Mouse (Mus musculus) liver, embryonic 15.5 days (tissue): Measurements from ENCODE around the gene Trim65. TPM values are rescaled to one million over a fixed set of nuclear protein-coding genes. Genes with fewer than 3 reads are reported as not detected.
A peak's percentile ranks its signal among the peaks of the same experiment; 100 is the strongest.

Experiments used
- ATAC-seq: fragments of 200-750 bp; cut with Nextera tagmentation; 2 replicates; pipeline ENCODE4 v1.8.0; 2017; ENCODE audit warnings: moderate number of reproducible peaks, mild to moderate bottlenecking, moderate library complexity; ENCODE audit not compliant: insufficient read depth
- H3K27ac ChIP-seq: fragments of 300-500 bp; sonication (generic); replicated peaks from 2 replicates; pipeline ENCODE4 v1.5.1; 2015; ENCODE audit warnings: mild to moderate bottlenecking, inconsistent platforms
- H3K27me3 ChIP-seq: fragments of 300-500 bp; sonication (generic); 2 replicates; pipeline ENCODE4 v1.6.1; 2015; ENCODE audit warnings: mild to moderate bottlenecking, inconsistent platforms
- H3K36me3 ChIP-seq: fragments of 300-500 bp; sonication (generic); replicated peaks from 2 replicates; pipeline ENCODE4 v1.6.1; 2015; ENCODE audit warnings: moderate library complexity, mild to moderate bottlenecking, inconsistent platforms
- H3K4me1 ChIP-seq: fragments of 300-500 bp; sonication (generic); replicated peaks from 2 replicates; pipeline ENCODE4 v1.6.1; 2015; ENCODE audit warnings: inconsistent platforms
- H3K4me2 ChIP-seq: fragments of 300-500 bp; sonication (generic); 2 replicates; pipeline ENCODE4 v1.6.1; 2015; ENCODE audit warnings: moderate library complexity, mild to moderate bottlenecking, inconsistent platforms
- H3K4me3 ChIP-seq: fragments of 300-500 bp; sonication (generic); replicated peaks from 2 replicates; pipeline ENCODE4 v1.5.1; 2015; ENCODE audit warnings: mild to moderate bottlenecking, inconsistent platforms
- H3K9ac ChIP-seq: fragments of 300-500 bp; sonication (generic); 2 replicates; pipeline ENCODE4 v1.6.1; 2015; ENCODE audit warnings: moderate library complexity, mild to moderate bottlenecking, inconsistent platforms
- H3K9me3 ChIP-seq: fragments of 300-500 bp; sonication (generic); replicated peaks from 2 replicates; pipeline ENCODE4 v1.6.1; 2016; ENCODE audit warnings: inconsistent platforms
- WGBS: fragments of 180-500 bp; shearing (Covaris S2); methylation state at CpG from one replicate; pipeline ENCODE4 v1.1.7; 2015; ENCODE audit warnings: mixed read lengths; ENCODE audit not compliant: insufficient replicate concordance; 5-methylcytosine and 5-hydroxymethylcytosine counted together
- polyA plus RNA-seq: library from polyadenylated mRNA; unstranded; fragments of >200 nt; fragmentation: Nextera tagmentation; extraction: Ambion mirVana; gene quantifications from 2 replicates; pipeline ENCODE4 v1.2.1, GENCODE M21; 2015

The Trim65 gene
- polyA plus RNA-seq, 1 experiment from 2014 or later: 1.2 TPM

- no peaks in the 10 kb centered on the region for H3K9me3 ChIP-seq
- H3K36me3 ChIP-seq: peaks cover 5% of the 10 kb centered on the region; the same call in 1 of the 2 replicates
- no peak for ATAC-seq
- H3K4me1 ChIP-seq: peaks cover 10% of the 10 kb centered on the region
- no peaks in the 10 kb centered on the region for H3K27me3 ChIP-seq
- H3K4me2 ChIP-seq: no peak overlapping the region
- H3K27ac ChIP-seq: no peak overlapping the region
- H3K9ac ChIP-seq: no peak overlapping the region
- H3K4me3 ChIP-seq: no peak overlapping the region
- 78% methylated on average over 10 of the region's 10 CpGs for whole genome bisulfite sequencing
These were observed 31.2 kb upstream of the Trim65 start for GRCm38 (mm10) chr11:116162146-116162545.

DNA sequence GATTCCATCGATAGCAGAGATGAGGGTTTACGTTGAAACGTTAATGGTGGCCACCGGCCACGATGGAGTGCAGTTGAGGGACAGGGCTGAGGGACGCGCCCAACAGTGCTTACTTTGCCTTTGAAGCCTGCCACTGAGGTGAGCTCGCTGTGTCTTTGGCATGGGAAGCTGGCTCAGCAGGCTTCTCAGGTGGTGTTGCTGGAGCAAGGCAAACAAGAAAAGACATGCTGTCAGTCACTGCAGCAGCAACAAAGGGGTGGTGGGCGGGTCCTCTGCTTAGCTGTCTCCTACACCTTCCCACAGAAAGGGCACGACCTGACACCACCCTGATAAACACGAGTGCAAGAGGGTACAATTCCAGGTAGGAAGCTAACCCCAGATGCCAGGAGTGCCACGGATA, 30.4 kb upstream of the Trim65 start:
- no peak overlapping the region for H3K4me2 ChIP-seq

GRCm38 (mm10) chr11:116150960-116151359, 20.0 kb upstream of the Trim65 start:
- peaks cover 47% of the 10 kb centered on the region for H3K36me3 ChIP-seq
- H3K4me3 ChIP-seq: no peak overlapping the region
- WGBS: 53% methylated on average over 2 of the region's 2 CpGs
- ATAC-seq: peak; percentile 93
- H3K27me3 ChIP-seq: no peaks in the 10 kb centered on the region
- H3K4me1 ChIP-seq: peaks cover 34% of the 10 kb centered on the region
- H3K9ac ChIP-seq: no peak overlapping the region
- peak overlapping the region; percentile 82 for H3K27ac ChIP-seq
- H3K4me2 ChIP-seq: peak overlapping the region; percentile 36
- H3K9me3 ChIP-seq: no peaks in the 10 kb centered on the region

More for the DNA sequence above, 30.4 kb upstream of the Trim65 start:
- Histone ChIP-seq H3K36me3 (peaks cover 10% of the 10 kb centered on the region; the same call in 1 of the 2 replicates), H3K9me3 (no peaks in the 10 kb centered on the region), H3K27ac (no peak overlapping the region), H3K9ac (no peak overlapping the region), H3K4me1 (peaks cover 2% of the 10 kb centered on the region), H3K27me3 (no peaks in the 10 kb centered on the region), H3K4me3 (no peak overlapping the region)
- ATAC-seq: no peak
- WGBS: 65% methylated on average over 12 of the region's 12 CpGs

DNA sequence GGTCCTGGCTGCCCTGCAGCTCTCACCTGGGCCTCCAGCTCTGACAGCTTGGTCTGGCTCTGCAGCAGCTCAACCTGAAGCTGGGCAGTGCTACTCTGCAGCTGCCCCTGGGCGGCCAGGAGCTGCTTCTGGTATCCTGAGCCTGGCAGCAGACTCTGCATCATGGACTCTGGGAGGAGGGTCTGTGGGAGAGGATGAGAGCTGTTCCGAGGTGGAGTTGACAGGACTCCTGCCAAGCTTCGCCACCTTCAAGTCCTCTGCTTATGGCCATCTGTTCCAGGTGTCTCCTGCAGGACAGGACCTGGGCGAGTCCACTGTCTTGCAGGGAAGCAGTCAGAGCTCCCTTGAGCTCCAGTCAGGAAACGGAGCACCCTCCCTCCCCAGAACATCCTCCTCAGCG, 18.4 kb upstream of the Trim65 start:
- H3K4me2 ChIP-seq: no peak overlapping the region
- no peak overlapping the region for H3K27ac ChIP-seq
- H3K4me1 ChIP-seq: peaks cover 37% of the 10 kb centered on the region
- H3K36me3 ChIP-seq: peaks cover 63% of the 10 kb centered on the region
- H3K4me3 ChIP-seq: no peak overlapping the region
- 78% methylated on average over 6 of the region's 6 CpGs for WGBS
- no peak for ATAC-seq
- H3K27me3 ChIP-seq: no peaks in the 10 kb centered on the region
- H3K9ac ChIP-seq: no peak overlapping the region
- no peaks in the 10 kb centered on the region for H3K9me3 ChIP-seq

GRCm38 (mm10) chr11:116148761-116149221, 17.9 kb upstream of the Trim65 start:
- H3K4me2 ChIP-seq: no peak overlapping the region
- H3K9me3 ChIP-seq: no peaks in the 10 kb centered on the region
- no peak overlapping the region for H3K4me3 ChIP-seq
- WGBS: 81% methylated on average over 20 of the region's 20 CpGs
- H3K4me1 ChIP-seq: peaks cover 42% of the 10 kb centered on the region
- H3K27me3 ChIP-seq: no peaks in the 10 kb centered on the region
- no peak overlapping the region for H3K9ac ChIP-seq
- H3K27ac ChIP-seq: no peak overlapping the region
- peaks cover 60% of the 10 kb centered on the region for H3K36me3 ChIP-seq
- ATAC-seq: no peak

DNA sequence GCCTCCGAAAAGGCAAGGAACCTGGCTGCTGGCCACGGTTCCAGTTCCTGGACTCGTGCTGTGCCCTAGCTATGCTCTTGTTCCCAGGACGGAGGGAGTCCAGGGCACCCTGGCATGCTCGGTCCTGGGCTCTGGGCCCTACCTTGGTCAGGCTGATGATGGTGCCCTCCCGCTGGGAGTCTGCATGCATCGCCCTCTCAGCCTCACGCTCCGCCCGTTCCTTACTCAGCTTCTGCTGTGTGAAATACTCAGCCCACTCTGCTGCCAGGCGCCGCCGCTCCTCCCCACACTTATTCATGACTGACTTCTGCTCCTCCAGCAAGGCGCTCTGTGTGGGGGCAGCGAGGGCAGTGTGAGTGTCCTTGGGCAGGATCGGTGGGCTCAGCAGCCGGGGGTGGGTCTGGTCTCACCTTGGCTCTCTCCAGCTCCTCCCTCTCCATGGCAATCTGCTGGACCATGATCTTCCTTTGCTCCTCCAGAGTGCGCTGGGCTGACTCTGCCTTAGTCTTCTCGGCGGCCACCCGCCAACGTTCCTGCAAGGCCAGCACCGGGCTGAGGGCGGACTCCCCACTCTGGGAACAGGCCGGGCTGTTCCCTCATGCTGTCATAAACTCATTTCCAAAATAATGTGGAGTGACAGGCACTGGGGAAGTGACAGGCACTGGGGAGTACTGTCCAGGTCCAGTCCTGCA, 15.5 kb upstream of the Trim65 start:
- no peak overlapping the region for H3K9ac ChIP-seq
- no peaks in the 10 kb centered on the region for H3K9me3 ChIP-seq
- H3K4me3 ChIP-seq: no peak overlapping the region
- peaks cover 52% of the 10 kb centered on the region for H3K4me1 ChIP-seq
- no peaks in the 10 kb centered on the region for H3K27me3 ChIP-seq
- WGBS: 83% methylated on average over 25 of the region's 25 CpGs
- peaks cover 49% of the 10 kb centered on the region for H3K36me3 ChIP-seq
- 0 out of 2 replicates have a peak overlapping the region, but pooled peaks have one; percentile 45 for H3K27ac ChIP-seq
- H3K4me2 ChIP-seq: no peak overlapping the region
- ATAC-seq: no peak

- WGBS: 84% methylated on average over 18 of the region's 18 CpGs
- H3K4me2 ChIP-seq: no peak overlapping the region
- peaks cover 45% of the 10 kb centered on the region for H3K4me1 ChIP-seq
- no peaks in the 10 kb centered on the region for H3K27me3 ChIP-seq
- 0 out of 2 replicates have a peak overlapping the region, but pooled peaks have one; percentile 45 for H3K27ac ChIP-seq
- H3K4me3 ChIP-seq: no peak overlapping the region
- H3K9ac ChIP-seq: no peak overlapping the region
- H3K9me3 ChIP-seq: no peaks in the 10 kb centered on the region
- H3K36me3 ChIP-seq: peaks cover 46% of the 10 kb centered on the region
- no peak for ATAC-seq
These were observed 14.8 kb upstream of the Trim65 start for GRCm38 (mm10) chr11:116145481-116146293.

GRCm38 (mm10) chr11:116143468-116143867, 12.5 kb upstream of the Trim65 start:
- Histone ChIP-seq H3K27me3 (no peaks in the 10 kb centered on the region), H3K4me2 (peak overlapping the region; percentile 43; the same call in 1 of the 2 replicates), H3K9me3 (no peaks in the 10 kb centered on the region), H3K4me1 (peaks cover 51% of the 10 kb centered on the region), H3K27ac (peak overlapping the region; percentile 79), H3K36me3 (peaks cover 34% of the 10 kb centered on the region; the same call in 1 of the 2 replicates), H3K9ac (no peak overlapping the region), H3K4me3 (no peak overlapping the region)
- WGBS: 64% methylated on average over 3 of the region's 3 CpGs
- ATAC-seq: peak; percentile 7; the same call in 1 of the 2 replicates

GRCm38 (mm10) chr11:116142211-116142991, 11.5 kb upstream of the Trim65 start:
- Histone ChIP-seq H3K4me2 (peak overlapping the region; percentile 29), H3K27ac (peak overlapping the region; percentile 79)
- ATAC-seq: peak; percentile 46

DNA sequence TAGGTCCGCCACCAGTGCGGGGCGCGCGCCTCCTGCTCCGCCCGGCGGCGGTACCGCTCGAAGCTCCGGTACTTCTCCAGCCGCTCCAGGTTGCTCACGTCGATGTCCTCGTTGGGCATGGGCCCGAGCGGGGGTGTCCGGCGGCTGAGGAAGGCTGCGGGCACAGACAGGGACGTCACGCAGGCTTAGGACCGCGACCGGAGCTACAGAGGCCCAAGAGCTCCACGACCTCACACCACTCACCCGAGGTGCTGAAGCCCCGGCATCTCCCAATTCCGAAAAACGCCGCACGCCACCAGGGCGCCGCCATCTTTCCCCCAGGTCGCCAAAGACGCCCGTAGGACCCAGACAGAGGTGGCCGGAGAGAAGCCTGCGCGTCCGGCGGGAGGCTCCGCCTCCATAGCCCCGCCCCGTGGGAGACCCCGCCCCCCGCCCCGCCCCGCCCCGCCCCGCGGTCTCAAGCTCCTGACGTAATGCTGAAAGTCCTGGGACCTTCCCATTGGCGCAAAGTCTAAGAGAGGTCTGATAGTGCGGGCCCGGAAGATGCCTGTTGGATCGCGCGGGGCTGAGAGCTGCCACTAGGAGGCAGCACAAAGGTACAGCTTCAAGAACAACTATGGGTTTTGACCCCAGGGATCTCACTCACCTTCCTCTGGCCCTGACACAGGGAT, 7.7 kb upstream of the Trim65 start, which contains the start of gene Mrpl38:
Gene Mrpl38 (minus strand): TSS at position 401 of the 671 bp plus-strand sequence.
- peak within 1 kb of the TSS; percentile 83 for H3K4me3 ChIP-seq
- ATAC-seq: peak; percentile 90
- peak within 1 kb of the TSS; percentile 77 for H3K9ac ChIP-seq
- H3K4me1 ChIP-seq: peaks cover 62% of the 10 kb centered on the region
- peaks cover 20% of the 10 kb centered on the region; the same call in 1 of the 2 replicates for H3K36me3 ChIP-seq
- under 1% methylated on average over 60 of the region's 60 CpGs for WGBS
- no peaks in the 10 kb centered on the region for H3K27me3 ChIP-seq
- H3K27ac ChIP-seq: peak within 1 kb of the TSS; percentile 80
- no peaks in the 10 kb centered on the region for H3K9me3 ChIP-seq
- H3K4me2 ChIP-seq: peak within 1 kb of the TSS; percentile 83

More at GRCm38 (mm10) chr11:116142211-116142991, 11.5 kb upstream of the Trim65 start:
- Histone ChIP-seq H3K36me3 (peaks cover 28% of the 10 kb centered on the region; the same call in 1 of the 2 replicates), H3K4me3 (no peak overlapping the region), H3K9me3 (no peaks in the 10 kb centered on the region), H3K27me3 (no peaks in the 10 kb centered on the region), H3K4me1 (peaks cover 62% of the 10 kb centered on the region), H3K9ac (no peak overlapping the region)
- 69% methylated on average over 10 of the region's 10 CpGs for WGBS
